Mouse (Mus musculus): ENCODE measurements around the gene C1qb. TPM values are rescaled to one million over a fixed set of nuclear protein-coding genes. Genes with fewer than 3 reads are reported as not detected.

The C1qb gene
- polyA plus RNA-seq, 1 experiment: 175 TPM

GRCm38 (mm10) chr4:136842802-136843201, 43.2 kb downstream of the C1qb start:
- no peak for DNase-seq (ENCODE audit: low spot score)

GRCm38 (mm10) chr4:136842033-136842432, 44.0 kb downstream of the C1qb start:
- DNase-seq (ENCODE audit: low spot score): no peak

GRCm38 (mm10) chr4:136841056-136841455, 44.9 kb downstream of the C1qb start:
- DNase-seq (ENCODE audit: low spot score): peak; percentile 56

- no peak for DNase-seq (ENCODE audit: low spot score)
These were observed 47.5 kb downstream of the C1qb start for GRCm38 (mm10) chr4:136838462-136838861.

- DNase-seq (ENCODE audit: low spot score): no peak
These were observed 48.0 kb downstream of the C1qb start for GRCm38 (mm10) chr4:136838026-136838425.

- DNase-seq (ENCODE audit: low spot score): no peak
These were observed 49.5 kb downstream of the C1qb start for GRCm38 (mm10) chr4:136836387-136836931.

- peak; percentile 66 for DNase-seq (ENCODE audit: low spot score)
These were observed 50.2 kb downstream of the C1qb start, which contains the start of gene Ephb2 for GRCm38 (mm10) chr4:136835621-136836386. Gene Ephb2 (minus strand): TSS chr4:136835988.

- no peak for DNase-seq (ENCODE audit: low spot score)
These were observed 51.0 kb downstream of the C1qb start for GRCm38 (mm10) chr4:136834815-136835620.

- no peak for DNase-seq (ENCODE audit: low spot score)
These were observed 51.6 kb downstream of the C1qb start for GRCm38 (mm10) chr4:136834439-136834814.

GRCm38 (mm10) chr4:136833619-136834351, 52.2 kb downstream of the C1qb start:
- DNase-seq (ENCODE audit: low spot score): no peak

- DNase-seq (ENCODE audit: low spot score): no peak
These were observed 53.3 kb downstream of the C1qb start for GRCm38 (mm10) chr4:136832559-136833232.

GRCm38 (mm10) chr4:136830272-136830823, 55.6 kb downstream of the C1qb start:
- DNase-seq (ENCODE audit: low spot score): no peak

Other genes starting within 250 kb of the C1qb start
- 7.2 and 8.4 TPM in 2 replicates for gene Ephb2, start 50.2 kb downstream of the C1qb start, polyA plus RNA-seq (2012; rRNA removed)
- gene C1qc, start 6.9 kb upstream of the C1qb start, polyA plus RNA-seq (2012; rRNA removed): 115 and 117 TPM in 2 replicates
- 129 and 140 TPM in 2 replicates for gene C1qa, start 12.6 kb upstream of the C1qb start, polyA plus RNA-seq (2012; rRNA removed)
- 0.03 and 0.07 TPM in 2 replicates for gene Epha8, start 70.6 kb upstream of the C1qb start, polyA plus RNA-seq (2012; rRNA removed)
- 3.8 and 4.8 TPM in 2 replicates for gene Zbtb40, start 162.6 kb upstream of the C1qb start, polyA plus RNA-seq (2012; rRNA removed)

Data from urinary bladder, adult 2 months (tissue).